Mouse (Mus musculus): ENCODE data around the gene Anks1b.

DNA sequence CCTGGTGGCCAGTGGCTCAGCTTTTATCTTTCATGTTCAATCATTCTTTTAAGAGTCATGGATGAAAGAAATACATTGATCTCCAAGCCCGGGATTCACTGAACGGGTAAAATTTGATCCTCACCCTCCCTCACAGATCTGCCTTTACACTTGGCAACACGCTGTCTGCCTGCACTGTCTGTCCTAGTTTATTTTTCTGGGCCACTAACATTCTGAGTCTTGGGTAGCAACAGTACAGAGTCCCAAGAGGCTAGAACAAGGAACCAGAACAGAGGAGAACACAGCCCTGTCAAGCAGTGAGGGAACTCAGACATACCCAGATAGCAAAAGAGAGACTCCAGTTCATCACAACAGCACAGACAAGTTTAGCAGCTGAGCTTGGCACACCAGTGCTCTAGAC, 797.0 kb downstream of the Anks1b start:
- TF ChIP-seq POLR2A (IDR thresholded peaks at IDR 0.05; ENCODE audit: low read depth, low read length) = no peak
- TF ChIP-seq CTCF (conservative IDR thresholded peaks at IDR 0.05; ENCODE audit: insufficient read depth, insufficient read length, low read depth, low read length) = no peak

All from kidney, adult 2 months (tissue).